Mouse (Mus musculus) hindbrain, embryonic 15.5 days (tissue): Measurements from ENCODE around the gene Dna2. TPM values are rescaled to one million over a fixed set of nuclear protein-coding genes. Genes with fewer than 3 reads are reported as not detected.
"Not testable (repeated sequence)": the region's sequence is repeated elsewhere in the genome, so short reads cannot be mapped to it uniquely, and the experiment has no call there.

Source experiments
- ATAC-seq: fragments of 200-750 bp; cut with Nextera tagmentation; 2 replicates; pipeline ENCODE4 v1.8.0; 2017; ENCODE audit warnings: low read depth, moderate number of reproducible peaks, moderate TSS enrichment; ENCODE audit not compliant: low FRiP score
- H3K27ac ChIP-seq: fragments of 300-500 bp; sonication (generic); replicated peaks from 2 replicates; pipeline ENCODE4 v1.5.1; 2015; ENCODE audit warnings: mild to moderate bottlenecking, inconsistent platforms
- H3K27me3 ChIP-seq: fragments of 300-500 bp; sonication (generic); 2 replicates; pipeline ENCODE4 v1.6.1; 2015; ENCODE audit warnings: control low read depth, inconsistent platforms
- H3K36me3 ChIP-seq: fragments of 300-500 bp; sonication (generic); 2 replicates; pipeline ENCODE4 v1.6.1; 2015; ENCODE audit warnings: control low read depth, inconsistent platforms
- H3K4me1 ChIP-seq: fragments of 300-500 bp; sonication (generic); replicated peaks from 2 replicates; pipeline ENCODE4 v1.6.1; 2015; ENCODE audit warnings: control low read depth, inconsistent platforms
- H3K4me2 ChIP-seq: fragments of 300-500 bp; sonication (generic); 2 replicates; pipeline ENCODE4 v1.6.1; 2015; ENCODE audit warnings: moderate library complexity, mild to moderate bottlenecking, inconsistent platforms
- H3K4me3 ChIP-seq: fragments of 300-500 bp; sonication (generic); 2 replicates; pipeline ENCODE4 v1.5.1; 2015; ENCODE audit warnings: mild to moderate bottlenecking, inconsistent platforms
- H3K9ac ChIP-seq: fragments of 300-500 bp; sonication (generic); 2 replicates; pipeline ENCODE4 v1.6.1; 2015; ENCODE audit warnings: inconsistent platforms
- H3K9me3 ChIP-seq: fragments of 300-500 bp; sonication (generic); 2 replicates; pipeline ENCODE4 v1.6.1; 2016; ENCODE audit warnings: control low read depth, inconsistent platforms
- WGBS: fragments of 180-500 bp; shearing (Covaris S2); methylation state at CpG from one replicate; pipeline ENCODE4 v1.1.7; 2015; 5-methylcytosine and 5-hydroxymethylcytosine counted together
- polyA plus RNA-seq: library from polyadenylated mRNA; unstranded; fragments of >200 nt; fragmentation: Nextera tagmentation; extraction: Ambion mirVana; gene quantifications from 2 replicates; pipeline ENCODE4 v1.2.1, GENCODE M21; 2015

Dna2 gene
- 3.6 and 4.0 TPM in 2 replicates for polyA plus RNA-seq

DNA sequence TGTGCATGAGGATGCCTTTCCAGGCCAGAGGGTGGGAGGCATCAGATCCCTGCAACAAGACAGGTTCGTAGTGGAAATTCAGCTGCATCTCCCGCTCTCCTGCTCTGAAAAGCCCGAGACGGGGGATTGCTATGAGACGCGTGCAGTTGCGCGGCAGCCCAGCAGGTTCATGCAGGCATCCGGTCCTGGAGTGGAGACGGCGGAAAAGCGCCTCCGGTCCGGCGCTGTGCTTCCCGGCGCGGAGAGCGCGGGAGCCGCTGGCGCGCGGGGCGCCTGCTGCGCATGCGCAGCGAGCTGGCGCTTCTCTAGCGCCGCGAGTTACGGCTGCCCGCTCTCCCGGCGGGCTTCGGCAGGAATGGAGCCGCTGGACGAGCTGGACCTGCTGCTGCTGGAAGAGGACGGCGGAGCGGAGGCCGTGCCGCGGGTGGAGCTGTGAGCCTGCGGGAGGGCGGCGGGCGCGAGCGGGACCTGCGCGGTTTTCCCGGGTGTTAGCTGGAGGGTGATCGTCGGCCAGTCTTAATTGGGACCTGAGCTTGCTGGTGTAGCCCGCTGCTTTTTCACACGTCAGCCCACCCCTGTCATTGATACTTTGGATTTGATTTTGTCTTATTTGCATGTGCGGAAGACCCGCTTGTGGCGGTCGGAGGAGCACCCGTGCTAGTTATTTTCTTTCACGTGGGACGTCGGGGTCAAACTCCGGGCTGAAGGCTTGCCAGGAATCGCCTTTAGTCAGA is at the start of gene Dna2:
Dna2 (plus strand) TSS at position 289 of the 734 bp plus-strand sequence.
- Histone ChIP-seq H3K4me3 (peak within 1 kb of the TSS; percentile 61), H3K4me2 (peak within 1 kb of the TSS; percentile 88), H3K9me3 (no peaks in the 10 kb centered on the region), H3K9ac (peak within 1 kb of the TSS; percentile 54), H3K4me1 (0 out of 2 replicates have a peak, but pooled peaks cover 3% of the 10 kb centered on the region), H3K27me3 (no peaks in the 10 kb centered on the region), H3K36me3 (peaks cover 24% of the 10 kb centered on the region), H3K27ac (peak within 1 kb of the TSS; percentile 82)
- peak; percentile 93 for ATAC-seq
- under 1% methylated on average over 66 of the region's 68 CpGs for WGBS

GRCm38 (mm10) chr10:62897437-62897836 is 49.4 kb upstream of the Dna2 start:
- Histone ChIP-seq H3K4me2 (no peak overlapping the region), H3K4me3 (no peak overlapping the region), H3K4me1 (no peaks in the 10 kb centered on the region), H3K9me3 (no peaks in the 10 kb centered on the region), H3K27me3 (no peaks in the 10 kb centered on the region), H3K36me3 (no peaks in the 10 kb centered on the region), H3K9ac (no peak overlapping the region), H3K27ac (no peak overlapping the region)
- WGBS, result 95% methylated on average over 3 of the region's 3 CpGs
- ATAC-seq, result no peak

- 90% methylated on average over 2 of the region's 2 CpGs for WGBS
- no peaks in the 10 kb centered on the region for H3K9me3 ChIP-seq
- H3K27ac ChIP-seq, result no peak overlapping the region
- no peaks in the 10 kb centered on the region for H3K4me1 ChIP-seq
- no peak overlapping the region for H3K9ac ChIP-seq
- no peak overlapping the region for H3K4me3 ChIP-seq
- no peak overlapping the region for H3K4me2 ChIP-seq
- H3K36me3 ChIP-seq, result no peaks in the 10 kb centered on the region
- no peaks in the 10 kb centered on the region for H3K27me3 ChIP-seq
- no peak for ATAC-seq
These were observed 48.8 kb upstream of the Dna2 start for GRCm38 (mm10) chr10:62898061-62898460.

DNA sequence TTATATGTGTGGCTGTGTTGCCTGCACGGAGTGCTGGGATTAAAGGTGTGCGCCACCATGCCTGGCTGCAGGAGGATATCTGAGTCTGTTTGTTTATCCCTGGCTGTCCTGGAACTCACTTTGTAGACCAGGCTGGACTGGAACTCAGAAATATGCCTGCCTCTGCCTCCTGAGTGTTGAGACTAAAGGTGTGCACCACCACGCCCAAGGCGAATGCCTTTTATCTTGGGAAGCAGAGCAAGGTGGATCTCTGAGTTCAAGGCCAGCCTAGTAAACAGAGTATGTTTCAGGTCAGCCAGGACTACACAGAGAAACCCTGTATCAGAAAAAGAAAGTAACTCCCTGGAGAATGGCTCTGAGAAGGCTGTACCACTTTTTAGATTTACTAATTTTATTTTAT is 46.7 kb upstream of the Dna2 start:
- no peaks in the 10 kb centered on the region for H3K27me3 ChIP-seq
- no peak overlapping the region for H3K9ac ChIP-seq
- H3K27ac ChIP-seq, result no peak overlapping the region
- no peaks in the 10 kb centered on the region for H3K9me3 ChIP-seq
- no peaks in the 10 kb centered on the region for H3K36me3 ChIP-seq
- no peak overlapping the region for H3K4me3 ChIP-seq
- no peak for ATAC-seq
- 97% methylated on average over 4 of the region's 4 CpGs for WGBS
- no peak overlapping the region for H3K4me2 ChIP-seq
- H3K4me1 ChIP-seq, result no peaks in the 10 kb centered on the region

DNA sequence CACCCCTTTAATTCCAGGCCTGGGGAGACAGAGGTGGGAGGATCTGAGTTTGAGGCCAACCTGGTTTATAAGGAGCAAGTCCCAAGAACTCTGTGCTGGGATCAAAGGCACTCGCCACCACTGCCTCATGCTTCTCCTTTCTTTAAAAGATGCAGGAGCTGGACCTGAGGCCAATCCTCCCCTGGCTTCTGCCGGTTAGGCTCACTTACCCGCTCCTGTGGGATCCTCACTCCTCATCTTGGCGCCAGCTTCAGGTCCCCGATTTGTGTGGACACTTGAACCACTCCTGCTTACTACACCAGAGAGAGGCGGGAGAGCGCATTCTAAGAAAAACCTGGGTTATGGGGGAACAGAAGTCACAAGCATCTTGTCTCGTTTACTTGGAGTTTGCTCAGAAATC is 45.0 kb upstream of the Dna2 start:
- 52% methylated on average over 8 of the region's 8 CpGs for WGBS
- H3K4me3 ChIP-seq, result no peak overlapping the region
- no peaks in the 10 kb centered on the region for H3K36me3 ChIP-seq
- H3K9ac ChIP-seq, result no peak overlapping the region
- H3K4me2 ChIP-seq, result no peak overlapping the region
- H3K27ac ChIP-seq, result no peak overlapping the region
- ATAC-seq, result no peak
- no peaks in the 10 kb centered on the region for H3K9me3 ChIP-seq
- no peaks in the 10 kb centered on the region for H3K4me1 ChIP-seq
- H3K27me3 ChIP-seq, result no peaks in the 10 kb centered on the region

GRCm38 (mm10) chr10:62902829-62903228 is 44.0 kb upstream of the Dna2 start:
- Histone ChIP-seq H3K4me1 (no peaks in the 10 kb centered on the region), H3K27ac (no peak overlapping the region), H3K36me3 (no peaks in the 10 kb centered on the region), H3K27me3 (no peaks in the 10 kb centered on the region), H3K9ac (no peak overlapping the region), H3K9me3 (no peaks in the 10 kb centered on the region), H3K4me3 (no peak overlapping the region), H3K4me2 (no peak overlapping the region)
- 63% methylated on average over 1 of the region's 1 CpGs for WGBS
- no peak for ATAC-seq

GRCm38 (mm10) chr10:62906336-62906735 is 40.5 kb upstream of the Dna2 start:
- ATAC-seq, result no peak
- H3K36me3 ChIP-seq, result no peaks in the 10 kb centered on the region
- no peaks in the 10 kb centered on the region for H3K27me3 ChIP-seq
- no peak overlapping the region for H3K4me3 ChIP-seq
- no peaks in the 10 kb centered on the region for H3K4me1 ChIP-seq
- H3K27ac ChIP-seq, result no peak overlapping the region
- H3K4me2 ChIP-seq, result no peak overlapping the region
- no peaks in the 10 kb centered on the region for H3K9me3 ChIP-seq
- 90% methylated on average over 7 of the region's 7 CpGs for WGBS
- H3K9ac ChIP-seq, result no peak overlapping the region

DNA sequence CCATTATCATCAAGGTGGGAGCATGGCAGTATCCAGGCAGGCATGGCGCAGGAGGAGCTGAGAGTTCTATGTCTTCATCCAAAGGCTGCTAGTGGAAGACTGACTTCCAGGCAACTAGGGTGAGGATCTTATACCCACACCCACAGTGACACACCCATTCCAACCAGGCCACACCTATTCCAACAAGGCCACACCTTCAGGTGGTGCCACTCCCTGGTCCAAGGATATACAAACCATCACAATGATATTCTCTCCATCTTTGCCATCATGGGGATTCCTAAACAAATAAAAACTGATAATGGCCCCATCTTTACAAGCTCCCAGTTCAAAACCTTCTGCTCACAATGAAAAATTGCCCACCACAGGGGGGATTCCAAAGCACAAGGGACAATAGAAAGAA is 37.9 kb upstream of the Dna2 start, which contains the start of gene Tet1:
Tet1 (minus strand) TSS at position 101 of the 400 bp plus-strand sequence.
- H3K9ac ChIP-seq, ATAC-seq, H3K4me2 ChIP-seq, H3K4me1 ChIP-seq, H3K27ac ChIP-seq, H3K27me3 ChIP-seq, H3K9me3 ChIP-seq, H3K36me3 ChIP-seq, H3K4me3 ChIP-seq: not testable (repeated sequence)
- WGBS, result no CpG with 5 or more reads among the region's 1 CpGs

DNA sequence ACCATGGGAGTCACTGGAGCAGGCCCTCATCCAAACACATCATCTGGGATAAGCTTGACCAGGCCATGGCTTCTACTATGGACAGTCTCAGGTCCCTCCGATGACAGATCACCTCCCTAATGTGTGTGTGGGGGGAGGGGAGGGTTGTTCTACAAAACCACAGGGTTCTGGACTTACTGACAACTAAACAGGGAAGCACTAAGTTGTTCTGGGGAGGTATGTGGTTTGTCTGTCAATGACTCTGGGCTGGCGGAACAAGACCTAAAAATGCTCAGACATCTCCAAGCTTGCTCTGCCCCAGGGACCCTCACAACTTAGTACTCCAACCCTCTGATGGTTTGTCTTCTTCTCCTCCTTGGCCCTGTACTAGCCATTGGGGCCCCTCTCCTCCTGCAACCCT is 35.7 kb upstream of the Dna2 start:
- 88% methylated on average over 2 of the region's 2 CpGs for whole genome bisulfite sequencing
- Histone ChIP-seq H3K9ac (no peak overlapping the region), H3K36me3 (no peaks in the 10 kb centered on the region), H3K27me3 (no peaks in the 10 kb centered on the region), H3K4me2 (no peak overlapping the region), H3K4me3 (no peak overlapping the region), H3K9me3 (no peaks in the 10 kb centered on the region), H3K27ac (no peak overlapping the region), H3K4me1 (no peaks in the 10 kb centered on the region)
- ATAC-seq, result no peak

DNA sequence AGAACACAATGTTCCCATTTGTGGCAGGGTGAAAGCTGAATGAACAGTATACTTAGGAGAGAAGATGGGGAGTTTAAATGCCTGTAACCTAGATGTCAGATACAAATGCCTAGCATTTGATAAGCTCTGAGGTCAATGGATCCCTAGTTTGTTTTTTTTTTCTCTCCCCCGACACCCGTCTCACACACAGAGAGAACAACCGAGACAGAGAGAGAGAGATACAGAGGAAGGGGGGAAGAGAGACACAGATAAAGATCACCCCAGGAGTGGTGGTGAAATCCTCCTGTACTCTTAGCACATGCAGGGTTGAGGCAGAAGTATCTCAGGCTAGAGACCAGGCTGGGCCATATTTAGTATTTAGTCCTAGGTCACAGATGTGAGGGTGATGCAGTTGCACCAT is 27.8 kb upstream of the Dna2 start:
- no peaks in the 10 kb centered on the region for H3K9me3 ChIP-seq
- no peaks in the 10 kb centered on the region for H3K36me3 ChIP-seq
- no peak overlapping the region for H3K9ac ChIP-seq
- WGBS, result 87% methylated on average over 3 of the region's 3 CpGs
- H3K4me1 ChIP-seq, result peaks cover 16% of the 10 kb centered on the region
- no peak for ATAC-seq
- H3K27ac ChIP-seq, result no peak overlapping the region
- no peaks in the 10 kb centered on the region for H3K27me3 ChIP-seq
- H3K4me2 ChIP-seq, result no peak overlapping the region
- H3K4me3 ChIP-seq, result no peak overlapping the region

- Histone ChIP-seq H3K9me3 (no peaks in the 10 kb centered on the region), H3K9ac (peak within 1 kb of the TSS; percentile 96), H3K27me3 (no peaks in the 10 kb centered on the region), H3K4me3 (peak within 1 kb of the TSS; percentile 99), H3K27ac (peak within 1 kb of the TSS; percentile 93), H3K4me2 (peak within 1 kb of the TSS; percentile 82), H3K4me1 (peaks cover 16% of the 10 kb centered on the region), H3K36me3 (no peaks in the 10 kb centered on the region)
- peak; percentile 98 for ATAC-seq
- 6% methylated on average over 50 of the region's 50 CpGs for WGBS
These were observed 26.7 kb upstream of the Dna2 start, which contains the start of gene Slc25a16 for GRCm38 (mm10) chr10:62919925-62920765. Gene Slc25a16 (plus strand): TSS chr10:62920633.

- H3K4me2 ChIP-seq, result peak overlapping the region; percentile 82
- H3K9ac ChIP-seq, result peak overlapping the region; percentile 96
- peak overlapping the region; percentile 93 for H3K27ac ChIP-seq
- no peaks in the 10 kb centered on the region for H3K27me3 ChIP-seq
- peak overlapping the region; percentile 99 for H3K4me3 ChIP-seq
- peaks cover 16% of the 10 kb centered on the region for H3K4me1 ChIP-seq
- H3K36me3 ChIP-seq, result no peaks in the 10 kb centered on the region
- ATAC-seq, result peak; percentile 79
- under 1% methylated on average over 28 of the region's 29 CpGs for WGBS
- no peaks in the 10 kb centered on the region for H3K9me3 ChIP-seq
These were observed 26.1 kb upstream of the Dna2 start for GRCm38 (mm10) chr10:62920766-62921156.
